Mouse (Mus musculus): Measurements from ENCODE around the gene Znrf3.
A peak's percentile ranks its signal among the peaks of the same experiment; 100 is the strongest.
"Not testable (repeated sequence)": the region's sequence is repeated elsewhere in the genome, so short reads cannot be mapped to it uniquely, and the experiment has no call there.

Gene Znrf3

GRCm38 (mm10) chr11:5444599-5445451 lies at the start of gene Znrf3:
Gene Znrf3 (minus strand): TSS chr11:5444847.
- peak; percentile 89 for DNase-seq

GRCm38 (mm10) chr11:5493869-5494268 lies 49.2 kb upstream of the Znrf3 start:
- no peak for DNase-seq

DNA sequence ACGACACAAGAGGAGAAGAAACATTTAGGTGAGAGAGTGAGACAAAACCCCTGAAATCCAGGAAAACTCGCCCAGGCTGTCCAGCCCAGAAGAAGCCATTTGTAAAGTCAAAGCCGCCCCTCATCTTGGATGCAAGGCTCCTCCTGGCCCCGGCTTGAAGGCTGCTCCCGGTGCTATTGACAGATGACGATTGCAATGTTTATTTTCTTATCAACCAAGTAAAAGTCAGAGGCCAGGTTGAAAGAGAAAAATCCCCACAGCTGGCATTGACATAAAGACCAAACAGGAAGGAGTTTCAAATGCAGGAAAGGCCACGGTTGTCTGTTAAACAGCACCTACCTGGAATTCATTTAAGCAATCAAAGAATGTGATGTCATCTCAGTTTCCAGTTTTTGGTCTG lies 47.3 kb upstream of the Znrf3 start:
- DNase-seq = no peak

- no peak for DNase-seq
These were observed 46.5 kb upstream of the Znrf3 start for GRCm38 (mm10) chr11:5490989-5491656.

DNA sequence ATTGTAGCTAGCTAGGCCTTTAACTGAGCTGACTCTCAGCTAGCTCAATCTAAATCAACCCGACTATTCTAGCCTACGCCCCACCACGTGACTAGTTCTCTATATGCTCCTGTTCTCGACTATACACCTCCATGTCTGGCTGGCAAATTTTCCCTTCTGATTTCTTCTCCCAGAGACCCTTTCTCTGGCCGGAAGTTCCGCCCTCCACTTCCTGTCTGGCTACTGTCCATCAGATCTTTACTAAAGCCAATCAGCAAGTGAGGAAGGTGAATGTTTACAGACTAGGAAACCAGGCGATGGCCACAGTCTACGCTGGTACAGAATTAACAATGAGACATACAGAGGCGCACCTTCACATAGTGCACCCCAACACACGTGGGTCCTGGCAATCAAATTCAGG lies 44.8 kb upstream of the Znrf3 start:
- DNase-seq = not testable (repeated sequence)

- DNase-seq = peak; percentile 80
These were observed 40.8 kb upstream of the Znrf3 start for GRCm38 (mm10) chr11:5485193-5486011.

DNA sequence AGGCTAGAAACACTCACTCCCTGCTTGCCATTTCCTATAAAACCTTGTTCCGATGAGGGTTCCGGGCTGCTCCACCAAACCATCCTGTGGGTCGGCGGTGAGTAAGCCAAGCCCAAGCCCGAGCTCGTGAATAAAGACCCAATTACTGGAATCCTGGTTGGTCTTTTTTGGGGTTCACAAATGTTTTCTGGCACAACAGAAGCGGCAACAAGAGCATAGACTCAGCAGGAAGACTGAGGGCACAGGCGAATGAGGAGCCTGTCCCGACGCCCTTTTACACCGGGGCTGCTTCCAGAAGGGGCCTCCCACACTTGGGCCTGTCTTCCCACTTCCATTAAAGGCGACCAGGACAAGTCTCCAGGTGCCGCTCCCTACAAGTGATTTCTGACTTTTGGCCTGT lies 37.9 kb upstream of the Znrf3 start:
- no peak for DNase-seq

GRCm38 (mm10) chr11:5478831-5479230 lies 34.2 kb upstream of the Znrf3 start:
- no peak for DNase-seq

DNA sequence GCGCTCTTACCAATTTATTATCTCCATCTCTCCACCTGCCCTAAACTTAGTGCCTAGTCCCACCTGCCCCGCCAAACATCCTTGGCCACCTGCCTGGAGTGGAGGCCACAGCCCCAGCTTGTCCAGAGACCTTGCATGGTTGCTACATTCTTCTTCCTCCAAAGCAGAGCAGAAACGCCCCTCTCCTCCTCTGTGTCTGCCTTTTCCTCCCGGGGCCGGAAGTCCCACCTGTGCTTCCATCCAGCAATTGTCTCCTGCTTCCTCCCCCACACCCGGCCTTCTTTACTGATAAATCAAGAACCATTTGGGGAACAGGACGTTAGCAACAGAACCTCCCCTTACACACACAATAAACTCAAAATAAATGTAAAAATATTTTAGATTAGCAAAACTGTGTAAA lies 33.5 kb upstream of the Znrf3 start:
- DNase-seq = no peak

DNA sequence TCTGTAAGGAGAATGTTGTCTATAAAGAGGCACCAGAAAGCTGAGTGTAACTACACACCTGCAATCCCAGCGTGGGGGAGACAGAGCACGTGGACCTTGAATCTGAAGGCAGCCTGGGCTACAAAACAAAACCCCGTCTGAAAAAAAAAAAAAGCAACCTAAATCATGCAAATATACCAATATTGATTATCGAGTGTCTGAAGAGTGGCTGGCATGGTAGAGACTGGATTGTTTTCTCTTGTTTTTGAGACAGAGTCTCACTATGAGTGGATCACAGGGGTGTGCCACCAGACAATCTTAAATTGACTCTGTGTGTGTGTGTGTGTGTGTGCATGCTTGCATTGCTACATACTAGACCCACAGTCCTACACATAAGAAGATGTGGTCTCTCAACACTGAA lies 32.2 kb upstream of the Znrf3 start:
- DNase-seq = no peak

- DNase-seq = not testable (repeated sequence)
These were observed 31.0 kb upstream of the Znrf3 start for GRCm38 (mm10) chr11:5475556-5476118.

- DNase-seq = peak; percentile 77
These were observed 29.5 kb upstream of the Znrf3 start for GRCm38 (mm10) chr11:5474130-5474529.

GRCm38 (mm10) chr11:5470055-5470454 lies 25.4 kb upstream of the Znrf3 start:
- no peak for DNase-seq

DNA sequence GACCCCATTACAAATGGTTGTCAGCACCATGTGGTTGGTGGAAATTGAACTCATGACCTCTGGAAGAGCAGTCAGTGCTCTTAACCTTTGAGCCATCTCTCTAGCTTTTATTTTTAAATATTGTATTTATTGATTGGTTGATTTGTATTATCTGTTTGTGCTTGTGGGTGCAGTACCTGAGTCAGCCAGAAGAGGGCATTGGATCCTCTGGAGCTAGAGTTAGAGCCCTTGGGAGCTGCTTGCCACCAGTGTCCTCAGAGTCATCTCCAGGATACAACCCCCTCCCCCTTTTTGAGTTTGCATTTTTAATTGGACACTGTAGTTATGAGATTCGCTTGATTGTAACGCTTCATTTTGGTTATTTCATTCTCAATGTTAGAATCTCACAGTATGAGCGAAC lies 24.4 kb upstream of the Znrf3 start:
- peak; percentile 27 for DNase-seq

- DNase-seq = no peak
These were observed 23.8 kb upstream of the Znrf3 start for GRCm38 (mm10) chr11:5468471-5468870.

DNA sequence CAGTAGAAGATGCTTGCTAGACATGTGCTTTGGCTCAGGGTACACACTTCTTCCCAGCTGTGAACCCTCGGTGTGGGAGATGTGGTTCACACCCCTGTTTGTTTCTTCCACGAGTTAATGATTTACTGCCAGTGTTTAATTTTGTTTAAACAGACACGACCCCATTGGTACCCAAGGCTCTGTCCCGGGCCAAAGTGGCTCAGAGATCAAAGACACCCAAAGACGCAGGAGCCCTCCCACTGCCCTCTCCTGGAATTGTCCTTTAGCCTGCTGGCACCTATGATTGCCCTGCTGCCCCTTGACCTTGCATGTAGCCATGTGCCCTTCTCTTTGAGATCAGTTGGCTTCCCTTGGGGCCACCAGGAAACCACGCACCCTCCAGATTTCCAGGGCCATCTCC lies 7.3 kb upstream of the Znrf3 start:
- no peak for DNase-seq

DNA sequence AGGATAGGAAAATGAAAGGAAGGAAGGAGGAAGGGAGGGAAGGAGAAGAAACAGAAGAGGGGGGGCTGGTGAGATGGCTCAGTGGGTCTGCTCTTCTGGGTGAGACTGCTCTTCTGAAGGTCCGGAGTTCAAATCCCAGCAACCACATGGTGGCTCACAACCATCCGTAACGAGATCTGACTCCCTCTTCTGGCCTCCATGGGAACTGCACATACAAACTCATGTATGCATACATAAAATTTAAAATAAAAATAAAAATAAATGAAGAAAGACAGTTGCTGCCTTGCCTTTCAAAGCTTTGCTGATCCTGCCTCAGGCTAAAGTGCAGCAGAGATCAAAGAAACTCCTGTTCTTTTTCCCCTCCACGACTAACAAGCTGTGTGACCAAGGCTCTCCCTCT lies 6.7 kb upstream of the Znrf3 start:
- no peak for DNase-seq

- no peak for DNase-seq
These were observed 6.1 kb upstream of the Znrf3 start for GRCm38 (mm10) chr11:5450701-5451100.

GRCm38 (mm10) chr11:5445452-5445953 lies 856 bp upstream of the Znrf3 start:
- no peak for DNase-seq

- DNase-seq = no peak
These were observed 431 bp downstream of the Znrf3 start for GRCm38 (mm10) chr11:5444234-5444598.

DNA sequence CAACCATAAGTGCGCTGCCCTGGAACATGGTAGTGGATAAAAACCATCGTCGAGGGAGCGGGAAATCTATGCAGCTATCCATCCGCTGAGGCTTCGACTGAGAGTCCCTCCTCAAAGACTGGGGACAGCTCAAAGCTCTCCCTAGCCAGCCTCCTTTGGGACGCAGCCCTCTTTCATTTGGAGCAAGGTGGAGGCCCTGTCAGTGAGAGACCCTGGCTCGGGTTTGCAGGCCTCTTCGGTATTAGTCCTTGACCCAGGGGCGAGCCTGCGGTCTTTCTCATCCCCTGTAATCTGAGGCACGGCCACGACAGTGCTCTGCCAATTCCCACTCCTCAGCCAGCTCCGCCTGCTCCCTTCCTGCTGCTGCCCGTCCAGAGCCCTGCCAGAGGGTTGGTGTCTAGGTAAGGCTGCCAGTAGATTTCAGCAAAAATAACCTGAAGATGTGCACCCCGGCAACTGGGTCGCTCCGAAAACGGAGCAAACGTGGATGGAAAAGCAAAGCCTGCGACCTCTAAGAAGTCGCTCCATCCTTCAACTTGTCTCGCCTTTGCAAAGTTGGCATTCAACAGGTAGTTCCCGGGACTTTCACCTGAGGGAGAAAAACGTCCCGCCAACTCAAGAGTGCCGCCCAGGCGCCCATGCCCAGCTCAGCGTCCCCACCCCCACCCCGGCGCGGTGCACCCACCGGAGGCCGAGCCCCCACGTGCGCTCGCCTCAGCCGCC lies 975 bp downstream of the Znrf3 start:
- DNase-seq = no peak

- no peak for DNase-seq
These were observed 2.0 kb downstream of the Znrf3 start for GRCm38 (mm10) chr11:5442590-5443021.
